7 mouse cellular contexts compared by ENCODE assay signal in the genomic region with DNA sequence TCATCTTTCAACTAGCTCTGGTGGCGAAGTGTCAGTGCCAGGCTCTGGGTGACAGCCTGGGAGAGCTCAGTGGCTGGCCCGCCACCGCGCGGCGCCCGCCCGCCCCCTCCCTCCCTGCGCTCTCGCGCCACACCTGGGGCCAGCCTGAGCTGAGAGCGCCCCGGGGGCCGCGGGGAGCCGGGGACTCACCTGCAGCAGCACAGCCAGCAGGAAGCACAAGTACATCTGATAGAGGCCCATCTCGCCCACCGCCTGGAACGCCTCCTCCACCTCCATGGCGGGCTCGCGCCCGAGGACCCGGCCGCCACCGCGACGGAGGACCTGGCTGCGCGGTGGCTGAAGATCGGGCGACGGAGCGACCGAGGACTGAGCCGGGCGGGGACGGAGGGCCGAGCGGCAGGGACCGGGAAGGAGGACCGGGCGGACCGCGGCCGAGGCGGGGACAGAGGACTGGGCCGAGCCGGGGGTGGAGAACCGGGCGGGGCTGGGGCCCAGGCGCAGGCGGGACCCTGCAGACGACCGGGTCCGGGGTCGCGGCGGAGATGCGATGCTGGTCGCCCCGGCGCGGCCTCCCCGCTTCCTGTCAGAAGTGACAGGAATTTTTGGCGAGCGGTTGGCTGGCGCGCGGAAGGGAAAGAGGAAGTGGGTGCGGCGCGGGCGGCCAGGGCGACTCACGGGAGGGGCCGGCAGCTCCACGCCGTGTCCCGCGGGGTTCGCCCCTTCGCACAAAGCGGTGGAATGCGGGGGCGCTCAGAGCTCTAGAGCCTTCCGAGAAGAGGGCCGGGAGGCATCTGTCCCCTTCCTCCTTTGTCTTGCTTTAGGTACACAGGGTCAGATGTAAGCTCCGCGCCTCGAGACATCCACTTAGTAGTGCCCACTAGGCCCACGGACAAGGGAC. TPM values are rescaled to one million over a fixed set of nuclear protein-coding genes. Genes with fewer than 3 reads are reported as not detected.
DNase-seq lines count a peak whose midpoint lies in the region; ATAC-seq and TF ChIP-seq lines count a peak whose summit lies in the region.

TSS of gene Slc22a15 (minus strand) at position 611 of the 898 bp plus-strand sequence.

- ATAC-seq in intestine, embryonic 16.5 days = peak; percentile 94
- ATAC-seq in limb, embryonic 14.5 days (ENCODE audit: low FRiP score, low read depth) = peak; percentile 83
- peak; percentile 91 for ATAC-seq in midbrain, embryonic 15.5 days (replicated peaks)

- H3K27ac ChIP-seq in intestine, embryonic 16.5 days (ENCODE audit: low read length) = peak within 1 kb of the TSS; percentile 91
- H3K27ac ChIP-seq in limb, embryonic 14.5 days (replicated peaks; ENCODE audit: low read depth, low read length) = peak within 1 kb of the TSS; percentile 88
- H3K27ac ChIP-seq in midbrain, embryonic 15.5 days = peak within 1 kb of the TSS; percentile 94

- H3K27me3 ChIP-seq in intestine, embryonic 16.5 days (replicated peaks; ENCODE audit: control insufficient read depth, insufficient read depth, low read length) = no peaks in the 10 kb centered on the region
- no peaks in the 10 kb centered on the region for H3K27me3 ChIP-seq in limb, embryonic 14.5 days (ENCODE audit: control insufficient read depth, insufficient read depth, low read length)
- no peaks in the 10 kb centered on the region for H3K27me3 ChIP-seq in midbrain, embryonic 15.5 days (replicated peaks)

- 0 out of 2 replicates have a peak, but pooled peaks have one; percentile 24 for TF ChIP-seq POLR2A in limb, embryonic 14.5 days (IDR thresholded peaks at IDR 0.05; ENCODE audit: borderline replicate concordance, extremely low read depth, insufficient read depth, insufficient read length)

- H3K4me3 ChIP-seq in intestine, embryonic 16.5 days (ENCODE audit: low read length) = peak within 1 kb of the TSS; percentile 85
- peak within 1 kb of the TSS; percentile 76 for H3K4me3 ChIP-seq in limb, embryonic 14.5 days (replicated peaks; ENCODE audit: low read length)
- H3K4me3 ChIP-seq in midbrain, embryonic 15.5 days = peak within 1 kb of the TSS; percentile 80

- H3K36me3 ChIP-seq in intestine, embryonic 16.5 days (ENCODE audit: control insufficient read depth, insufficient read depth, low read length) = no peaks in the 10 kb centered on the region
- no peaks in the 10 kb centered on the region for H3K36me3 ChIP-seq in limb, embryonic 14.5 days (ENCODE audit: control insufficient read depth, insufficient read depth, low read length)
- H3K36me3 ChIP-seq in midbrain, embryonic 15.5 days (replicated peaks) = no peaks in the 10 kb centered on the region

- peak within 1 kb of the TSS; percentile 74 for H3K4me2 ChIP-seq in intestine, embryonic 16.5 days (ENCODE audit: low read depth, low read length)
- H3K4me2 ChIP-seq in limb, embryonic 14.5 days (replicated peaks; ENCODE audit: low read depth, low read length, severe bottlenecking) = peak within 1 kb of the TSS; percentile 61
- peak within 1 kb of the TSS; percentile 68 for H3K4me2 ChIP-seq in midbrain, embryonic 15.5 days

- DNase-seq in adrenal gland, adult (ENCODE audit: inconsistent age in 2 of 2, low spot score in 1 of 2) = peak; percentile 70 to 88
- DNase-seq in embryo, embryonic 10 days (ENCODE audit: low spot score) = peak; percentile 67
- DNase-seq in gastrocnemius, postnatal 4 days (ENCODE audit: low spot score in 2 of 2) = peak; percentile 66 to 74
- DNase-seq in limb, embryonic 14.5 days (ENCODE audit: low spot score) = peak; percentile 62
- peak; percentile 38 to 50 for DNase-seq in spleen, adult 18-20 months

- H3K9me3 ChIP-seq in intestine, embryonic 16.5 days (ENCODE audit: control insufficient read depth, low read length) = no peaks in the 10 kb centered on the region
- H3K9me3 ChIP-seq in limb, embryonic 14.5 days (ENCODE audit: control insufficient read depth, low read length) = no peaks in the 10 kb centered on the region
- no peaks in the 10 kb centered on the region for H3K9me3 ChIP-seq in midbrain, embryonic 15.5 days

- peak within 1 kb of the TSS; percentile 95 for H3K9ac ChIP-seq in intestine, embryonic 16.5 days (ENCODE audit: low read depth, low read length)
- H3K9ac ChIP-seq in limb, embryonic 14.5 days (ENCODE audit: low read depth, low read length, severe bottlenecking) = peak within 1 kb of the TSS; percentile 94
- H3K9ac ChIP-seq in midbrain, embryonic 15.5 days = peak within 1 kb of the TSS; percentile 93

- H3K4me1 ChIP-seq in intestine, embryonic 16.5 days (ENCODE audit: control insufficient read depth, insufficient read depth, low read length) = peaks cover 13% of the 10 kb centered on the region
- peaks cover 25% of the 10 kb centered on the region for H3K4me1 ChIP-seq in limb, embryonic 14.5 days (ENCODE audit: control insufficient read depth, insufficient read depth, low read length)
- H3K4me1 ChIP-seq in midbrain, embryonic 15.5 days = peaks cover 32% of the 10 kb centered on the region

- WGBS in intestine, embryonic 16.5 days = 1% methylated on average over 84 of the region's 92 CpGs
- under 1% methylated on average over 59 of the region's 92 CpGs for WGBS in limb, embryonic 14.5 days
- 0% methylated on average over 90 of the region's 92 CpGs for WGBS in midbrain, embryonic 15.5 days

RNA-seq across cellular contexts. Expression of gene Slc22a15, which starts in this region (rescaled TPM):
- total RNA-seq in gastrocnemius, postnatal 4 days (2021) = 1 to 10 TPM; 4.8 to 5.5 TPM
- polyA plus RNA-seq in intestine, embryonic 16.5 days (2015; fragmentation: Nextera tagmentation; extraction: Ambion mirVana) = 5.6 and 5.7 TPM in 2 replicates
- 11.5 and 13.2 TPM in 2 replicates for polyA plus RNA-seq in limb, embryonic 14.5 days (2012; rRNA removed)
- polyA plus RNA-seq in limb, embryonic 14.5 days (2014; fragmentation: Nextera tagmentation; extraction: Ambion mirVana) = 5.8 and 7.5 TPM in 2 replicates
- polyA plus RNA-seq in midbrain, embryonic 15.5 days (2015; fragmentation: Nextera tagmentation; extraction: Ambion mirVana) = 7.5 and 7.6 TPM in 2 replicates

Comparison
In these comparisons a context has a peak if more than half of its experiments do, and no peak if none do; other contexts are left out.
1. Peak in every context shown above with its lines: DNase-seq, ATAC-seq, H3K4me3 ChIP-seq and H3K27ac ChIP-seq.